Mouse (Mus musculus) liver, postnatal 0 days (tissue): ENCODE data around the gene Gm340. TPM values are rescaled to one million over a fixed set of nuclear protein-coding genes. Genes with fewer than 3 reads are reported as not detected.

Source experiments
- ATAC-seq: fragments of 200-750 bp; cut with Nextera tagmentation; 2 replicates; pipeline ENCODE4 v1.8.0; 2017; ENCODE audit warnings: mild to moderate bottlenecking, moderate library complexity
- DNase-seq: peaks from one replicate; pipeline ENCODE4 v3.0.0-alpha.2; 2016
- H3K27ac ChIP-seq: fragments of 300-500 bp; sonication (generic); 2 replicates; pipeline ENCODE4 v1.5.1; 2014; ENCODE audit warnings: antibody characterized with exemption, moderate library complexity, mild to moderate bottlenecking, low read depth
- H3K27me3 ChIP-seq: fragments of 300-500 bp; sonication (generic); 2 replicates; pipeline ENCODE4 v1.6.1; 2014; ENCODE audit warnings: low read length, control low read depth, mixed read lengths; ENCODE audit not compliant: insufficient read depth
- H3K36me3 ChIP-seq: fragments of 300-500 bp; sonication (generic); replicated peaks from 2 replicates; pipeline ENCODE4 v1.6.1; 2014; ENCODE audit warnings: mild to moderate bottlenecking, control low read depth, low read length, moderate library complexity, mixed read lengths; ENCODE audit not compliant: insufficient read depth
- H3K4me1 ChIP-seq: fragments of 300-500 bp; sonication (generic); 2 replicates; pipeline ENCODE4 v1.6.1; 2014; ENCODE audit warnings: antibody characterized with exemption, mild to moderate bottlenecking, control low read depth; ENCODE audit not compliant: insufficient read depth
- H3K4me2 ChIP-seq: fragments of 300-500 bp; sonication (generic); 2 replicates; pipeline ENCODE4 v1.6.1; 2014; ENCODE audit warnings: low read depth, mild to moderate bottlenecking, low read length, moderate library complexity, mixed read lengths
- H3K4me3 ChIP-seq: fragments of 300-500 bp; sonication (generic); 2 replicates; pipeline ENCODE4 v1.5.1; 2014; ENCODE audit warnings: low read depth, low read length
- H3K9ac ChIP-seq: fragments of 300-500 bp; sonication (generic); replicated peaks from 2 replicates; pipeline ENCODE4 v1.6.1; 2014; ENCODE audit warnings: mild to moderate bottlenecking, moderate library complexity
- H3K9me3 ChIP-seq: fragments of 300-500 bp; sonication (generic); 2 replicates; pipeline ENCODE4 v1.6.1; 2016; ENCODE audit warnings: mild to moderate bottlenecking, control low read depth, low read length, mixed read lengths
- CTCF ChIP-seq: sonication (generic); IDR thresholded peaks from 2 replicates; pipeline ENCODE4 v1.5.1; 2016; ENCODE audit warnings: antibody characterized with exemption, low read depth
- EP300 ChIP-seq: IDR thresholded peaks from 2 replicates; pipeline ENCODE4 v1.6.1; 2016; ENCODE audit warnings: antibody characterized with exemption, low read depth, mild to moderate bottlenecking
- WGBS: fragments of 180-500 bp; shearing (Covaris S2); extraction: QIAGEN DNeasy Blood & Tissue Kit; methylation state at CpG from one replicate; pipeline ENCODE4 v1.1.7; 2014; ENCODE audit not compliant: insufficient replicate concordance; 5-methylcytosine and 5-hydroxymethylcytosine counted together
- polyA plus RNA-seq: library from polyadenylated mRNA; unstranded; fragments of >200 nt; fragmentation: Nextera tagmentation; extraction: Ambion mirVana; gene quantifications from 2 replicates; pipeline ENCODE4 v1.2.1, GENCODE M21; 2015

Gene Gm340
- polyA plus RNA-seq, 1 experiment from 2014 or later, result 0.86 TPM

- no peaks in the 10 kb centered on the region for H3K4me1 ChIP-seq
- no peak overlapping the region for H3K4me3 ChIP-seq
- H3K9ac ChIP-seq, result no peak overlapping the region
- no peaks in the 10 kb centered on the region for H3K27me3 ChIP-seq
- ATAC-seq, result no peak
- no peak overlapping the region for H3K4me2 ChIP-seq
- H3K27ac ChIP-seq, result 0 out of 2 replicates have a peak overlapping the region, but pooled peaks have one; percentile 8
- WGBS, result 68% methylated on average over 6 of the region's 6 CpGs
- H3K36me3 ChIP-seq, result no peaks in the 10 kb centered on the region
- DNase-seq, result no peak
- TF ChIP-seq CTCF (no peak), EP300 (no peak)
- H3K9me3 ChIP-seq, result no peaks in the 10 kb centered on the region
Measured at GRCm38 (mm10) chr19:41618153-41618657, 36.0 kb downstream of the Gm340 start.

DNA sequence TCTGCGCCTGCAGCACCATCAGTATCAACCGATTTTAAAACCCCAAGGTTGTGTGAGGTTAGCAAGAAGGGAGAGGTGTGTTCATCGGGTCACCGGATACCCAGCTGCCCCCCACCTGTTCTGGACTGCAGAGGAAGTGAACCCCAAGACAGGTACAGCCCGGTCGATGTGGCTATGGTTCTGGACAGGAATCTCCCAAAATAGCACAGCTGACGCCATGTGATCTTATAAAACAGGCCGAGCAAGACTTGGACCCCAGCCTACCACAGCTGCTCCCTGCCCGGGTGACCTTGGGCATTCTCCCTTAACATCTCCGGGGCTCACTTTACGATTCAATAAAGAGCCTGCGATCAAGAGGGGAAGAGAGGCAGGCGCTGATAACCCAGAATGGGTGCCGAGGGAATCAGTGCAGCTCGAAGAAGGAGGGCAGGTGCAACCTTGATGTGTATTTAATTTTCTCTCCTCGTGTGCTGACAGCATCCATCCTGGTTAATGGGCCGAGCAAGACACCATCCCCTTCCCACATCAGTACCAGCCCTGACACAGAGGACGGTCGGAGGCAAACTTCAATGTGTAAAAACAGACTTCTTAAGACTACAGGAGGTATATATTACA is 36.7 kb downstream of the Gm340 start:
- Histone ChIP-seq H3K9ac (no peak overlapping the region), H3K27ac (no peak overlapping the region), H3K4me3 (no peak overlapping the region), H3K4me1 (no peaks in the 10 kb centered on the region), H3K27me3 (no peaks in the 10 kb centered on the region), H3K4me2 (no peak overlapping the region), H3K36me3 (no peaks in the 10 kb centered on the region), H3K9me3 (no peaks in the 10 kb centered on the region)
- 65% methylated on average over 19 of the region's 19 CpGs for WGBS
- no peak for TF ChIP-seq CTCF
- no peak for TF ChIP-seq EP300
- no peak for DNase-seq
- ATAC-seq, result no peak

DNA sequence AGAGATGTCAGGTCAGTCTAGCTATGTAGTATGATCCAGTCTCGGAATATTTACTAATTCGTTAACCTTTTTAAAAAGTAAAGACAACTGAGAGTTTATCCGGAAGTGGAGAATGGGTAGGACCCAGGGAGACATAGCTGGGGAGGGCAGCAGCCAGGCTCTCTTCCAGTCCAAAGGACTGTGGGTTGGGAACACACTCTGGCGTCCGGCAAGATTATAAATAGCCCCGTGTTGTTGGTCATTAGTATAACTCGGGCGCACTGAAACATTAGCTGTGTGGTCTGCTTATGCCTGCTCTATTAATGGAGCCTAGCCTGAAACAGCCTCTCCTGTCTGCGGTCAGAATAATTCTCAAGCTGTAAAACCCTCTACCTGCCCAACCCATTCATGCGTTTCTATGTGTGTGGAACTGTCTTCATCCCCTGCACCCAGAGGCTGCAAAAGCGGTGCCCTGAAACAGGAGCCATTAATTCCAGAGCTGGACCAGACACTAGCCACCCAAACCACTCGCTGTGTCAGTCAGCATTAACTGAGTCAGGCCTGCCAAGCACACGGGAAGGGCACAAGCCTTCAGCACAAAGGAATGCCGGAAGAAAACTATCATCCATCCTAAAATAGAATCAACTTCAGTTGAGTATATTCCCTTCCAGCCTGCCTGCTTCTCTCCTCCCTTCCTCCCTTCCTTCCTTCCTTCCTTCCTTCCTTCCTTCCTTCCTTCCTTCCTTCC is 38.4 kb downstream of the Gm340 start:
- TF ChIP-seq EP300 (no peak), CTCF (no peak)
- DNase-seq (no peak), ATAC-seq (no peak)
- no peaks in the 10 kb centered on the region for H3K36me3 ChIP-seq
- H3K4me3 ChIP-seq, result no peak overlapping the region
- whole genome bisulfite sequencing, result 81% methylated on average over 14 of the region's 14 CpGs
- no peaks in the 10 kb centered on the region for H3K4me1 ChIP-seq
- H3K4me2 ChIP-seq, result no peak overlapping the region
- no peak overlapping the region for H3K27ac ChIP-seq
- H3K9me3 ChIP-seq, result no peaks in the 10 kb centered on the region
- H3K27me3 ChIP-seq, result no peaks in the 10 kb centered on the region
- H3K9ac ChIP-seq, result no peak overlapping the region

DNA sequence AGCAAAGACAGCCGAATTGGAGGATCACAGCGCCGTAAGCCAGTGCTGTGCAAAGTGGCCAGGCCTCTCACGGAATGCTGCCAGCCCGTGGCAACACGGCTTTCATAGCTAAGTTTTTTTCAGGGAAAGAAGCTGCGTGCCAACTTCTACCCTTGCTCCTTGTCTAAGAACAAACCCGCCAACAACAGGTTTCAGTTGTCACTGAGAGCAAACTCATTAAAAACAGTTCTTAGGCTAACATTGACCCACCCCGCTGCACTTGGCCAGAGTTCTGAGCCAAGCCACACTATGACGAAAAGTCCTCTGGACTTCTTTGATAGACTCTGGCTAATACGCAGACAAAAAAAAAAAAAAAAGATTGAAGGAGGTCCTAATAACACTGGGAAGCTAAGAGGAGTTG is 46.8 kb downstream of the Gm340 start:
- TF ChIP-seq CTCF, result no peak
- TF ChIP-seq EP300, result no peak
- Histone ChIP-seq H3K9ac (no peak overlapping the region), H3K9me3 (no peaks in the 10 kb centered on the region), H3K27ac (no peak overlapping the region), H3K4me3 (no peak overlapping the region), H3K36me3 (no peaks in the 10 kb centered on the region), H3K4me2 (no peak overlapping the region), H3K27me3 (no peaks in the 10 kb centered on the region), H3K4me1 (no peaks in the 10 kb centered on the region)
- WGBS, result 81% methylated on average over 11 of the region's 11 CpGs
- ATAC-seq, result no peak
- DNase-seq, result no peak

- Histone ChIP-seq H3K27me3 (no peaks in the 10 kb centered on the region), H3K4me3 (no peak overlapping the region), H3K9me3 (no peaks in the 10 kb centered on the region), H3K36me3 (no peaks in the 10 kb centered on the region), H3K4me2 (no peak overlapping the region), H3K27ac (no peak overlapping the region), H3K9ac (no peak overlapping the region), H3K4me1 (no peaks in the 10 kb centered on the region)
- ATAC-seq, result no peak
- peak; percentile 79 for TF ChIP-seq CTCF
- no peak for TF ChIP-seq EP300
- WGBS, result 44% methylated on average over 5 of the region's 5 CpGs
- peak; percentile 41 for DNase-seq
Measured at GRCm38 (mm10) chr19:41629532-41629931, 47.4 kb downstream of the Gm340 start.

- Histone ChIP-seq H3K4me3 (no peak overlapping the region), H3K4me1 (no peaks in the 10 kb centered on the region), H3K9me3 (no peaks in the 10 kb centered on the region), H3K9ac (no peak overlapping the region), H3K36me3 (no peaks in the 10 kb centered on the region), H3K27ac (no peak overlapping the region), H3K27me3 (no peaks in the 10 kb centered on the region), H3K4me2 (no peak overlapping the region)
- DNase-seq (no peak), ATAC-seq (no peak)
- 53% methylated on average over 10 of the region's 10 CpGs for WGBS
- no peak for TF ChIP-seq EP300
- TF ChIP-seq CTCF, result no peak
Measured at GRCm38 (mm10) chr19:41634099-41634498, 51.9 kb downstream of the Gm340 start.
